Mouse (Mus musculus) left cerebral cortex, adult 2 months (tissue): ENCODE measurements at regions not wholly inside any gene's neighbourhood (a gene's known extent, or its start where the extent isn't known, plus 50 kb on each side); places are given as distances from the start of the nearest gene placed in this dataset.
A peak's percentile ranks its signal among the peaks of the same experiment; 100 is the strongest.
"Not testable (repeated sequence)": the region's sequence is repeated elsewhere in the genome, so short reads cannot be mapped to it uniquely, and the experiment has no call there.

Experiments
- DNase-seq, 2 experiments: peaks; one replicate each; pipeline ENCODE4 v3.0.0; 2021 to 2022; ENCODE audit warnings: low spot score in 2 of 2, mixed read lengths in 1 of 2; ENCODE audit errors: extremely low spot score in 1 of 2
- H3K27ac ChIP-seq: fragments of 200-600 bp; 2 replicates; pipeline ENCODE4 v1.8.1; 2022
- H3K4me3 ChIP-seq: fragments of 200-600 bp; 2 replicates; pipeline ENCODE4 v1.8.1; 2022
- CTCF ChIP-seq: fragments of 200-600 bp; IDR thresholded peaks from 2 replicates; pipeline ENCODE4 v1.8.1; 2022; ENCODE audit warnings: antibody characterized with exemption, mild to moderate bottlenecking, moderate library complexity
- intact Hi-C: fragments of 180-260 bp; cut with DNase I; formaldehyde crosslinking; loops from one replicate; pipeline ENCODE4 v1.15.1; 2025
- microRNA-seq, 2 experiments: library from miRNA; unstranded; fragments of <30 nt; microRNA quantifications; one replicate each; pipeline ENCODE4 v1.2.0; 2021

- no peak for TF ChIP-seq CTCF
- no peak overlapping the region for H3K4me3 ChIP-seq
- intact Hi-C loops = no loop called here
- no peak overlapping the region for H3K27ac ChIP-seq
- no peak for DNase-seq
Measured at GRCm38 (mm10) chr9:25833295-25833694, 351.9 kb downstream of the Eepd1 start.

- DNase-seq, H3K27ac ChIP-seq, H3K4me3 ChIP-seq, intact Hi-C loops: not testable (repeated sequence)
Measured at GRCm38 (mm10) chr9:25849914-25850313, 368.6 kb downstream of the Eepd1 start.

GRCm38 (mm10) chr9:25850608-25851007 is 369.3 kb downstream of the Eepd1 start:
- DNase-seq, intact Hi-C loops, H3K4me3 ChIP-seq, H3K27ac ChIP-seq: not testable (repeated sequence)

- Histone ChIP-seq H3K4me3 (no peak overlapping the region), H3K27ac (no peak overlapping the region)
- no peak for TF ChIP-seq CTCF
- DNase-seq = no peak
- intact Hi-C loops = no loop called here
Measured at GRCm38 (mm10) chr9:25854545-25854944, 373.2 kb downstream of the Eepd1 start.

- no peak for DNase-seq
- no peak; the same call in none of the 2 replicates for TF ChIP-seq CTCF
- intact Hi-C loops = no loop called here
- H3K4me3 ChIP-seq = no peak overlapping the region
- H3K27ac ChIP-seq = no peak overlapping the region
Measured at GRCm38 (mm10) chr9:25870260-25870659, 388.9 kb downstream of the Eepd1 start.

GRCm38 (mm10) chr9:25896333-25896905 is 415.1 kb downstream of the Eepd1 start:
- peak; percentile 65 for TF ChIP-seq CTCF
- intact Hi-C loops = loop anchor here (2.0 to 10.0 kb wide), 7 partner anchors 166 to 881 kb away; no protein-coding TSS in a partner anchor
- DNase-seq = no peak
- Histone ChIP-seq H3K4me3 (no peak overlapping the region), H3K27ac (no peak overlapping the region)

Small RNA genes in the stretch of these regions (microRNA-seq; reads per million reads assigned to microRNA genes)
- gene Gm26190 = 0 reads per million in 2 experiments
